Mouse (Mus musculus): ENCODE data around the gene Oard1. TPM values are rescaled to one million over a fixed set of nuclear protein-coding genes. Genes with fewer than 3 reads are reported as not detected.

Oard1 gene
- total RNA-seq, 2 experiments from 2014 or later: 10.7 to 11.2 TPM

DNA sequence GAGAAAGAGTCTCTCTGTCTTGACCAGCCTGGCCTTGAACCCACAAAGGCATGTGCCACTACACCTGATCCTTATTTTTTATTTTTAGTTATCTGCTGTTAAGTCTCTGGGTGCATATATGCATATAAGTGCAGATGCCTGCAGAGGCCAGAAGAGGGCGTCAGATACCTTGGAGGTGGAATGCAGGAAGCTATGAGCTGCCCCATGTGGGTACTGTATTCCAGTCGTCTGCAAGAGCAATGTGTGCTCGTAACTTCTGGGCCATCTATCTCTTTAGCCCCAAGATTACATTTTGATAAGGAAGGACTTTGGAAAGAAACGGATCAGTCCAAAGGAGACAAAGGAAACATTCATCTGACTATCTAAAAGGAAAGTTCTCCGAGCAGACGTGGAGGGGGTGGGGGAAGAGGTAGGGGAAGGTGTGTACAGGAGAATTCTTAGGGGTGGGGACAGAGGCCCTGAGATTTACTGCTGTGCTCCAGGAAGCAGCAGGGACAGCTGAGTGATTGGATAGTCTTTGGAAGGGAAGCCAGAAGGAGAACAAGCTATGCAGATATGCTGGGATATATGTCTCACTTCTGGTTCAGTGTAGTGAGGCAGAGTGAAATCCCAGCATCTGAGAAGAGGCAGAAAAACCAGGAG is 24.0 kb downstream of the Oard1 start:
- no peak for DNase-seq (ENCODE audit: low spot score in 2 of 2)

DNA sequence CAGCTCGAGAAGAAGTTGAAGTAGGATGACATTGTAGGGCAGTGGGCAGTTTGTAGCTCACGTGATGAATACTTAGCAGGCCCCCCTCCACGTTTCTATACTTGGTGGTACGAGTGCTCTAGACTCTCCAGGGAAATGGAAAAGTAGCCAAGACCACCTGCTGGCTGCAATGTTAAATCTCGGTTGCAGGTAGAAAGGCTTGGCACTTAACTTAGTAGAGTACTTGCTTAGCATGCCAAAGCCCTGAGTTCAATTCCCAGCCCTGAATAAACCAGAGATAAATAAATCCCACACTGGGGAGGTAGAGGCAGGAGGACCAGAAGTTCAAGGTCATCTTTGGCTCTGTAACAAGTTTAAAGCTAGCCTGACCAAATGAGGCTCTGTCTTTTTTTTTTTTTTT is 24.7 kb downstream of the Oard1 start:
- DNase-seq (ENCODE audit: low spot score in 2 of 2): no peak

- no peak for DNase-seq (ENCODE audit: low spot score in 2 of 2)
Measured at GRCm38 (mm10) chr17:48436487-48436886, 26.7 kb downstream of the Oard1 start.

DNA sequence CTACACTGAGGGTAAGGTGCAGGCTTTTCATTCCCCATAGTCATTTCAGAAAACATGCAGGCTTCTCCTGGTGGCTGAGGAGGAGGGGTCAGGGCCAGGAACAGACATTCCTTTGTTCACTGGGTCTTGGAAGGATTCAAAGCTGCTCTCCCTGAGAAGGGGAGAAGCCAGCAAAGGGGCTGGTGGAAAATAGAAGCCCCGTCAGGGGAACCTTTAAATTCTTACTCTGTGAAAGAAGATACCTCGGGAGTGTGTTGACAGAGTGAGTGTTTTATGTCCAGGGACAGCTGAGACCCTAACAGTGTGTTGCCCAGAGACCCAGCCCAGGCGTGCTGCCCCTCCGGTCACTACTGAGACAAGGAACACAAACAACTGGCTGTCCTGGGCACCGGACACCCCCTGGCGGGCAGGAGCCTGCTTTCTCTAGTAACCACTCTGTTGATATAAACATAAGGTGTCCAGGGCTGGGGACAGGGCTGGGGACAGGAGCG is 27.7 kb downstream of the Oard1 start:
- DNase-seq (ENCODE audit: low spot score in 2 of 2): no peak

GRCm38 (mm10) chr17:48442745-48443457 is 33.1 kb downstream of the Oard1 start:
- no peak for DNase-seq (ENCODE audit: low spot score in 2 of 2)

DNA sequence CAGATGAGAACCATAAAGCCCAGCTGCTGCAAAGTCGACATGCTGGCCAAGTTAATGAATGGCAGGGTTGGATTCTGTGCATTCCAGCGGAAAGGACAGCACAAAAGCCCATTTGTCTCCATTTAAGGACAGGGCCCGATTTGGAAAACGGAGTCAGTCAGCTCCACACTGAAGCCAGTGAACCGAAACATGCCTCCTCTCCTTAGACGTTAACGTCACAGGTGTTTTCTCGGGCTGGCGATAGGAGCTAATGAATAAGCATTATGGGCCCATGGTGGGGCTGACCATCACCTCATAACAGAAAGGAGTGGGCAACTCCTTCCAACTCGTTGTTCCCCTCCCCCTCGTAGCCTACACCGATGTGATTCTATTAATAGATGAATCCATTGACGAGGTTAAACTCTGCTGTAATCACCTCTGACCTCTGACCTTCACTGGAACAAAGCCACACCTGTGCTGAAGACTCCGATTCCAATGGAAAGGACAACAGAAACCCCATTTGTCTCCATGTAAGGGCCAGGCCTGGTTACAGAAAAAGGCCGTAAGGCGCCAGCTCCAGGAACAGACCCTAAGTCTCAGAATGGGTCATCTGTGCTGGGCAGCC is 33.8 kb downstream of the Oard1 start:
- DNase-seq (ENCODE audit: low spot score in 2 of 2): no peak

GRCm38 (mm10) chr17:48447675-48448074 is 37.9 kb downstream of the Oard1 start:
- DNase-seq (ENCODE audit: low spot score in 2 of 2): no peak

DNA sequence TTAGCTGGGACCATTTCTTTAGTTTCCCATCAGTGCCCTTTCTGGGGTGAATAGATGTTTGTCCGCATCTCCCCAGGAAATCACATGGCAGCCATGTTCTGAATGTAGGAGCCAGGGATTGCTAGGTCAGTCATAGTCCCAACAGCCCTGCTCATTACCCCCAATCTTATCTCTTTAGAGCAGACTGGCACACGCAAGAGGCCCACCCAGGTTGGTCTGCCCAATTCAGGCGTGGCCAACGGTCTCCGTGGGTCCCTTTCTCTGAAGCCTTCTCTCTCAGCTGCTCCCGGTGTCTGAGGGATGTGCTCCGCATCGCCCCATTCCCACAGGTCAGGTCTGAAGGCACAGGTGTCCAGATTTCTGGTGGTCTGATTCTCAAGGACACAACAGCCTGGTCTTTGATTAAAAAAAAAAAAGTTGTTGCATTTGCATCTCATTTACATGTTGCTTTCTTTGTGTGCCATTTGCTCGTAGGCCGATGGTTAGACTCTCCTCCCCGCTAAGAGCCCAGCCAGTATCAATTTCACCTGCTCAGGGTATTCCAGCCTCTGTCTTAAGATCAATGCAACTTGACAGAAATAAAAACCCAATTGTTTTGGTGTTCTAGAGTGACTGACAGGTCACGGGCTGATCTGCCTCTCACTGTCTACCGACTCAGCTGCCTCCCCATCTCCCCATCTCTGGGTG is 41.0 kb downstream of the Oard1 start:
- no peak for DNase-seq (ENCODE audit: low spot score in 2 of 2)

GRCm38 (mm10) chr17:48451353-48451675 is 41.5 kb downstream of the Oard1 start, which contains the start of gene Tspo2:
Gene Tspo2 (minus strand): TSS chr17:48451522.
- no peak for DNase-seq (ENCODE audit: low spot score in 2 of 2)

- no peak for DNase-seq (ENCODE audit: low spot score in 2 of 2)
Measured at GRCm38 (mm10) chr17:48451753-48452444, 42.1 kb downstream of the Oard1 start.

GRCm38 (mm10) chr17:48453489-48453888 is 43.7 kb downstream of the Oard1 start:
- no peak for DNase-seq (ENCODE audit: low spot score in 2 of 2)

- no peak for DNase-seq (ENCODE audit: low spot score in 2 of 2)
Measured at GRCm38 (mm10) chr17:48454190-48454589, 44.4 kb downstream of the Oard1 start.

DNA sequence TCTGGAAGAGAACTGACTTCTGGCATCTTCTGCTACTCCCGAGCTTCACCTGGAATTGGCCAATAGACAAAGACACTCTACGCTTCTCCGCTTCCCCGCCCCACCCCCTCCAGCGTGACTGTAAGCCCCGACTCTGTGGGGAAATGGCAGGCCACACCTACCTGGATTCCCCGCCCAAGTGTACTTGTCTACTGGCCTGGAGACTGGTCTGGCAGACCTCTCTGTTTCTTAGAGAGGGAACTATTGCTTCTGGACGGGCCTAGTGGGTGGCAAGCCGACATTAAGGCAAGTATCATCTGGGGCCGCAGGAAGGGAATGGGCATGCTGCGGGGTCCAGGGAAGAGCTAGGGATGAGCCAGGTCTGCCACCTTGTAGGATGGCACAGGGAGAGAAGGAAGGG is 44.9 kb downstream of the Oard1 start, which contains the start of gene Unc5cl:
Unc5cl (plus strand) TSS at position 214 of the 400 bp plus-strand sequence.
- no peak for DNase-seq (ENCODE audit: low spot score in 2 of 2)

DNA sequence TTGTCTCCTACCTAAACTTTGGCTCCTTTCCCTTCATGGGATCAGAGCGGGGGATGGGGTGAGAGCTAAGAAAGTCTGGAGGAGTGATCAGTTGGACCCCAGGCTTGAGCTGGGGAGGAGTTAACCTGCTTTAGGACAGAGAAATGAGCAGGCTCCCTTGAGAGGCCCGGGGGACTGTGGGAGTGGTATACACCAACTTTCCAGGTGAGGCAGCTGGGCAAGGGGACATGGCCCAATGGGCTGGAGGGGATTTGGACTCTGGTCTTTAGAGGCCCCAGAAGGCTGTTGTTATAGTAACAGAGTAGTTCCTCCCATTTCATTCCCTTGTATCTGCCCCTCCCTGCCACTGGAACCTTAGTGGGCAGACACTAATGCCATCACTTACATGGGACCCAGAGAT is 46.1 kb downstream of the Oard1 start:
- DNase-seq (ENCODE audit: low spot score in 2 of 2): no peak

DNA sequence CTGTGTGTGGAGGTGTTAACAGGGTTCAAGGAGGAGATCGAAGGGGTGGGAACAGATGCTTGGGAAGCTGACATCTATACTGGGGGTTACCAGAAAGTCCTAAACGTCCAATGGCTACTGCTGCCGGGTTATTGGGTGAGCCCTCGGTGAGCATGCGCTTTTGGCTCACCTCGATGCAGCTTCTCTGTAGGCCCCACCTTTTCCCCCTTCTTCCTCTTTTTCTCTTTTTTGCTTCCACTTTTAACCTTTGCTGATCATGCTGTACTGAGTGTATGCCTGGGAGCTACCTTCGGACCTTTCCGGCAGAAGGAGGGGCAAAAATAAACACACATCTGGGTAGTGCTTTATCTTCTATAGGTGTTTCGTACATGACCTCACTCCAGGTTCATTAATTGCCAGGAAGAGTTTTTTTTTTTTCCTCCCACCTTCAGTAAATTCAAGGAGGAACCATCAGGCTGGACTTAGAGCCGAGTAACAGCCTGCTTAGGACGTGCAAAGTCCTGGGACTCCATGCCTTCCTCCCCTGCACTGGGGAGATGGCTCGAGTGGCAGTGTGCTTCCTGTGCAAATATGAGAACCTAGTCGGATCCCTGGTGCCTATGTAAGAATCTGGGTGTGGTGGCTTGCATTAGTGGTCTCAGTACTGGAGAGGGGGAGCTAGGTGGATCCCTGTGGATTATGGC is 48.3 kb downstream of the Oard1 start:
- DNase-seq (ENCODE audit: low spot score in 2 of 2): no peak

DNA sequence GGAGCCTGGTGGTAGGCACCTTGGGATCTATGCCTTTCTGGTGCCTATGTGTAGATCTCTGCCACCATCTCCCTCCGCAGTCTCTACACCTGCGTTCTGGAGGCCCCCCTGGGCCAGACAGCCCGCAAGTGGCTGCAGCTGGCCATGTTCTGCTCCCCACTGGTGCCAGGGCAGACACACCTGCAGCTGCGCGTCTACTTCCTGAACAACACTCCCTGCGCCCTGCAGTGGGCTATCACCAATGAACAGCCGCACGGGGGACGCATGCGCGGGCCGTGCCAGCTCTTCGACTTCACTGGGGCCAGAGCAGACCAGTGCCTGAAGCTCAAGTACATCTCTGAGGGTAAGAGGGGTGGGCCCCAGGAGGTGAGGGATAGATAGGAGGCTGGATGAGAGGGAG is 52.3 kb downstream of the Oard1 start:
- DNase-seq (ENCODE audit: low spot score in 2 of 2): no peak

- no peak for DNase-seq (ENCODE audit: low spot score in 2 of 2)
Measured at GRCm38 (mm10) chr17:48463391-48463790, 53.6 kb downstream of the Oard1 start.

Measured in layer of hippocampus, postnatal 14 days (tissue).